Comparison of ENCODE assay signal across 8 mouse cellular contexts in the genomic region with DNA sequence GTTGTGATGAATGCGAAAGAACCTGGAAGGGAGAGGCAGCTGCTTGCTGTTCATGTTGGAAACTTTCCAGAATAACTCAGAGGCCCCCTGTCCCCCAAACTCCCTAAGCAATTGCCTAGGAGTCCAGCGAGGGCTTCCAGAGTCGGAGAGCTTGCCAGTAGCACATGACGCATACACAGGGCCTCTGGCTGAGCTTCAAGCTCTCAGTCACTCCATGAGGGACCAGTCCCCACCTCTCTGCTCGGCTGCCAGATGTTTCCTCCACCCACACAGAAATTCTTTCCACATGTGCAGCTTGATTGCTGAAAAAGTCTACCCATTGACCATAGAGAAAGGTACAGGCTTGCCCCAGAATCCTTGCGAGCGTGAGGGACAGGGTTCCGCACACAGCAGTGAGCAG.
DNase-seq lines count a peak whose midpoint lies in the region; ATAC-seq and TF ChIP-seq lines count a peak whose summit lies in the region.

No protein-coding gene starts in this region.

- H3K4me3 ChIP-seq in kidney, embryonic 16.5 days (ENCODE audit: low read length): no peak overlapping the region
- H3K4me3 ChIP-seq in olfactory bulb, adult 2 months (ENCODE audit: insufficient read depth, low read depth, low read length): no peak overlapping the region

- 53% methylated on average over 8 of the region's 8 CpGs for WGBS in kidney, embryonic 16.5 days
- WGBS in olfactory bulb, adult 2 months: 50% methylated on average over 8 of the region's 8 CpGs

- peak; percentile 70; the same call in 1 of the 2 replicates for ATAC-seq in kidney, embryonic 16.5 days (ENCODE audit: low FRiP score, low TSS enrichment)

- H3K36me3 ChIP-seq in kidney, embryonic 16.5 days (ENCODE audit: insufficient read depth, low read length): no peaks in the 10 kb centered on the region

- no peak overlapping the region for H3K27ac ChIP-seq in kidney, embryonic 16.5 days (ENCODE audit: low read length)
- 0 out of 2 replicates have a peak overlapping the region, but pooled peaks have one; percentile 23 for H3K27ac ChIP-seq in olfactory bulb, adult 2 months (ENCODE audit: insufficient read depth, low read depth, low read length)

- peak; percentile 43 for DNase-seq in ovary, adult 18-20 months (ENCODE audit: low spot score)
- no peak for DNase-seq in ovary, postnatal 10 days (ENCODE audit: low spot score)
- peak; percentile 53 for DNase-seq in adrenal gland, postnatal 14 days
- peak; percentile 85 for DNase-seq in heart, adult 8-10 months (ENCODE audit: low spot score)
- no peak for DNase-seq in left cerebral cortex, adult 8-10 months (ENCODE audit: low spot score in 2 of 2)
- DNase-seq in left cerebral cortex, postnatal 25 days (ENCODE audit: low spot score in 2 of 2): no peak

- no peak for TF ChIP-seq POLR2A in olfactory bulb, adult 2 months (IDR thresholded peaks at IDR 0.05; ENCODE audit: insufficient read depth, low read depth, low read length)

- H3K4me2 ChIP-seq in kidney, embryonic 16.5 days (replicated peaks; ENCODE audit: low read depth, low read length): no peak overlapping the region

- H3K9me3 ChIP-seq in kidney, embryonic 16.5 days (ENCODE audit: low read length): no peaks in the 10 kb centered on the region

- TF ChIP-seq CTCF in olfactory bulb, adult 2 months (IDR thresholded peaks at IDR 0.05; ENCODE audit: insufficient read depth, low read depth, low read length): no peak

- intact Hi-C loops in left cerebral cortex, postnatal 25 days (cut with DNase I): no loop called here

- H3K4me1 ChIP-seq in kidney, embryonic 16.5 days (ENCODE audit: insufficient read depth, low read length): peaks cover 31% of the 10 kb centered on the region
- H3K4me1 ChIP-seq in olfactory bulb, adult 2 months (ENCODE audit: control insufficient read depth, insufficient read depth, low read length): peaks cover 31% of the 10 kb centered on the region

- H3K27me3 ChIP-seq in kidney, embryonic 16.5 days (ENCODE audit: insufficient read depth, low read length): no peaks in the 10 kb centered on the region

- H3K9ac ChIP-seq in kidney, embryonic 16.5 days (replicated peaks; ENCODE audit: low read length): no peak overlapping the region

Comparison
In these comparisons a context has a peak if more than half of its experiments do, and no peak if none do; other contexts are left out.
1. DNase-seq: peak in ovary, adult 18-20 months (single experiment), adrenal gland, postnatal 14 days (single experiment) and heart, adult 8-10 months (single experiment); none in ovary, postnatal 10 days (single experiment), left cerebral cortex, adult 8-10 months (0 of 2) and left cerebral cortex, postnatal 25 days (0 of 2).